Mouse (Mus musculus): ENCODE measurements around the gene Myl10.
A peak's percentile ranks its signal among the peaks of the same experiment; 100 is the strongest.
"Not testable (repeated sequence)": the region's sequence is repeated elsewhere in the genome, so short reads cannot be mapped to it uniquely, and the experiment has no call there.

Myl10 gene

DNA sequence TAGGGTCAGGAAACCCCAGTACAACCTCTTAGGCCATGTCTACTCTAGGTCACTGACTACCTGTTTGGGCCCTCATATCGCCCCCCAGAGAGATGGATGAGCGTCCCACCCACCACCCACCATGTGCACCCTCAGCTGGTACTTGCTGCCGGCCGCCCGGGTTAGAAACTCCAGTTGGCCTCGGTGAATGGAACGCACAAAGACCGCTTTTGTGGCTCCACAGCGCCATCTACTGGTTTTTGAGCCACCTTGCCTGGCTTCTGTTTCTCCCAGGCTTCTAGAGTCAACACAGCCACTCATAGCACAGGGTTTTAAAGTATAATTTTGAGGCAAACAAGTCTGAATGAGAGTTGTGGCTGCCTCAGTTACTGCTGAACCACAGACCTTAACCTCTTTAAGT is 13.9 kb downstream of the Myl10 start:
- DNase-seq: peak; percentile 52

DNA sequence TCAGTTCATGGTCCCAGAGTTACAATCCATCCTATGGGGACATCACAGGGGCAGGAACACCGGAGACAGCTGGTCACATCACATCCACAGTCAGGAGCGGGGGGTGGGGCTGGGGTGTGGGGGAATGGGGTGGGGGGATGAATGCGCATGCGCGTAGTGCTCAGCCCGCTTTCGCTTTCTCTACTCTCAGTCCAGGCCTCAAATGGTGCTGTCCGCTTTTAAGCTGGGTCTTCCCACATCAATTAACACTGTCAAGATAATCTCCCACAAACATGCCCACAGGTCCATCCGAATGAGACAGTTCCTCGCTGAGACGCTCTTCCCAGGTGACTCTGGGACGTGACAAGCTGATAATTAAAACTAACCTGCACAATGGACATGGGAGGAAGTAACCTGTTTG is 15.2 kb downstream of the Myl10 start:
- DNase-seq: no peak

DNA sequence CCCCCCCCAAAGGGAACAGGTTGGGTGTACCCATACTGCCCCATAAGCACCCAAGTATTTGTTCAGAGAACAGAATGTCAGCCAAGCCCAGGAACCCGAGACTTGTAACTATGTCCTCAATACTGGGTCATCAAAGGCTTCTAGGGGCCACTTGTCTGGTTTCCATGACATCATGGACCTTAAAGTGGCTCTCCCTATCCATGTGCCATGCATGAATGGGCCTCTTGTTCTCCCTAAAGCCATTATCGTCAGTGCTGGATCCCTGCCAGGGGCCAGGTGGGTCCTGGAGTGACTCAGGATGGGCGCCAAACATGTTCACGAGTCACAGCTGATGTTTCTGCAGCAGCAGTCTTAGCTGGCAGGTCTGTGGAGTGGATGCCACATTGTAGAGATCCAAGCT is 17.8 kb downstream of the Myl10 start:
- no peak for DNase-seq

DNA sequence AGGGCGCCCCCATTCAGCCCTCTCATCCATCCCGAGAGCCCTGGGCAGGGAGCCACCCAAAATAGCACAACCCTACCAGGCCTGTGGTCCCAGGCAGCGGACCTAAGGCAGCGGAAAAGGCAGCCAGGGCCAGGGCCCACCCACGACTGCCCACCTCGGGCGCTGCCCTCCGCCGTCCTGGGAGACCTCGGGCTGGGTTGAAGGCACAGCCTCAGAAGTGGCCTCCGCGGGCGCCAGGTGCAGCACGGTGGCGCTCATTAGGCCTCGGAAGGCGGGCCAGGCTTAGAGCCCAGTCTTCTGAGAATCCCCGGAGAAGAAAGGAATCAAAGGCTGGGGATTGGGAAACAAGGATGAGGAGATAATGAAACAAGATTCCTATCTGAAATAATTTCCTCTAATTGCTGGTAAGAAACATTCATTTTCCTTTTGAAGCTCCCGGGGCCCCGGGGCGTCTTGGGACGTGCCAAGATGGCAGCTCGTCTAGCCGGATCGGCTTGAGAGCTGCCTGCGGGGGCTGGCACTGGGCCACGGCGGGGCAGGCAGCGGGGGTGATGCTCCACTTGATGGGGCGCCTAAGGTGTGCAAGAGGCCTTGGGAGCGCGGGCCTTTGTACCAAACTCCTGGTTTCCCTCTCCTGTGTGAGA is 21.4 kb downstream of the Myl10 start:
- peak; percentile 26 for DNase-seq

DNA sequence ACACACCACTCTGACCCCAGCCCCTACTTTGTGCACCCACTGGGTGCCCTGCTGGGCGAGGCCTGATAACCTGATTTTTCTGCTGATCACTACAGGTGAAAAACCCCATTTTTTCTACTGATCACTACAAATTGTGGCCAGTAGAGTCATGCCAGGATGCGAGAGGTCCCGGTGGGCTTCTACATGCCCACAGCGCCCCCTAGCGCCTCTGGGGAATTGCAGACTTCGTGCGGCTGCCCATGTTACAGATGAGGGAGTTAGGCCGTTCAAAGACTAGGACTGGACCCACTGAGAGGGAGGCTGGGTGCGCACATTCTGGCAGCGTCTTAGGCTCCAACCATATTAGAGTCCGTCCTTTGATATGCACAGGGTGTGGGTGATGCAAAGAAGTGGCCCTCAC is 21.9 kb downstream of the Myl10 start:
- DNase-seq: peak; percentile 36

DNA sequence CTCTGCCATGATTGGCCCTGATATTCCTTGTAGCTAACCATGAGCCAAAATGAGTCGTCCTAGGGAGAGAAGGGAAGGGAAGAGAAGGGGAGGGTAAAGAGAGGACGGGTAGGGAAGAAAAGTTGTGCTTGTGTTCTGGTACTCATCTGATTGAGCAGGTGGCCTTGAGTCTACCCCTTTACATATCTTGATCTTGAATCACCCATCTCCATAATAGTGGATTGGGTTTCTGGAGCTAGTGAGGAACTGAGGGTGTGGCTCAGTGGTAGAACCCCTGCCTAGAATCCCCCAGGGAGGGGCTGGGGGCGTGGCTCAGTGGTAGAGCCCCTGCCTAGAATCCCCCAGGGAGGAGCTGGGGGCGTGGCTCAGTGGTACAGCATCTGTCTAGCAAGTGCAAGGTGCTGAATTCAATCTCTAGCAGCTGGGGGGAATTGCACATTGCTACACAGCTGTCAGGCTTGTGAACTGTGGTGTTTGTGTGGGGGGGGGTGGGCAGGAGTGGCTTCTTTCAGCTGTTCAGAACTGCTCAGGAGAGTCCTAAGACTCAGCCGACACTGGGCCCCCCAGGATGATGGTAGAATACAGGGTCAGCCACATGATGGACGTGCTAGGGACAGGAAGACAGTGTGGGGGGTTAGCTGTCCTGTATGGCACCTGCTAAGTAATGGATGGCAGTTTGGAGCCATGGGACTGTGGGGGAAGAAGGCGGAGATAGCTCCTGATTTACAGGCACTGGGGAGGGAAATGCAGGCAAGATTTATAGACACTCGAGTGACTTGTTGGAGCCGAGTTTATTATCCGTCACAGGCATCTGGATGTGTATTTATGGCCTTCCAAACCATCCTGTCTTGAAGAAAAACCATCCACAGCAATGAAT is 24.0 kb downstream of the Myl10 start:
- no peak for DNase-seq

DNA sequence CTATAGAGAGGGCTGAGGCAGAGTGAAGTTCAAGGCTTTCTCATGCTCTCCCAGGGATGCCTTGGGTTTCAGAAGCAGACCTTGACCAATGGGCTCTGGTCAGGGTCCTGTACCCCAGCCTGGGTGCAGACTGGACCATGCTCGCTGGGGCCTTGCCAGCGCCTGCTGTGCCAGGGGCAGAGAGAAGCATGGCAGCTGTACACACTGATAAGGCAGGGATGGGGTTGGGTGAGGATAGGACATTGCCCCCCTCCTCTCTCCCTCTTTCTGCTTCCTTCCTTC is 24.6 kb downstream of the Myl10 start:
- no peak for DNase-seq

DNA sequence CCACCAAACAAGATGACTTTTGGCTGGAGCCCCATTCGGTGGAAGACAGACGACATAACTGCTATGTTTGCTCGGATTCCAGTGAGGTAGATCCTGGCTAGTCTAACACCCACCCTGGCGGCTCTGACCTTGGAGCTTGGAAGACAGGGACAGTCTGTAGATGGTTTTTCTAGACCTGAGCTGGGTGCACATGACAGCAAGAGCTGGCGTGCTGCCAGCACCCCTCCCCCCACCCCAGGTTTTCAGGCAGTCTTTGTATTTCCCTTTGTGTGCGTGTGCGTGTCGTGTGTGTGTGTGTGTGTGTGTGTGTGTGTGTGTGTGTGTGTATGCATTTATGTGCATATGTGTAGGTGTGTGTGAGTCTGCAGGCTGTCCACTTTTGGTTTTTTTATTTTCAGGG is 25.7 kb downstream of the Myl10 start:
- no peak for DNase-seq

DNA sequence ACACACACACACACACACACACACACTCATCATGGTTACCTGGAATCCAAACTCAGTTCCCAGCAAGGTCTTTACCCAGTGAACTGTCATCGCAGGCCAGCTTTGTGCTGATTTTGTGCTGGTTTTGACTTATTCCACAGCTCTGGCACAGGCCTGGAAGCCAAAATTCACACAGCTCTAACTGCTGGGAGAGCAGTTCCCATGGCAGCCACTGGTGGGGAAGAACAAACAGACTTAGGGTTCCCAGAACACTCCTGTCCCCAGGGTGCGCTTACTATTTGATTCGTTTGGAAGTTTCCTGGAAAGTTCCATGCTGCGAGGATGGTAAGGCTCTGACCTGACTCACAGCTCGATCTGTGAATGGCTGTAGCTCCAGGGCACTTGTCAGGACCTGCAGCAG is 28.6 kb downstream of the Myl10 start:
- no peak for DNase-seq

DNA sequence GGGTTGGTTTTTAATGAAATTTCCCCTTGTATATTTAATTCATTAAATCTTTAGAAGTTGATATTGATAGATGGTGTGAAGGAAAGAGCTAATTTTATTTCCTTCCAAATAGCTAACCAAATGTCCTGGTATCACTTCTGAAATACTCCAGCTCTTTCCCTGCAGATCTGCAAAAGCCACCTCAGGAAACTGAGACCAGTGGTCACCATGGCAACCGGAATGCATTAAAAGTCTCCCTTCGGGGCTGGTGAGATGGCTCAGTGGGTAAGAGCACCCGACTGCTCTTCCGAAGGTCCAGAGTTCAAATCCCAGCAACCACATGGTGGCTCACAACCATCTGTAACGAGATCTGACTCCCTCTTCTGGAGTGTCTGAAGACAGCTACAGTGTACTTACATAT is 33.3 kb downstream of the Myl10 start:
- DNase-seq: not testable (repeated sequence)

DNA sequence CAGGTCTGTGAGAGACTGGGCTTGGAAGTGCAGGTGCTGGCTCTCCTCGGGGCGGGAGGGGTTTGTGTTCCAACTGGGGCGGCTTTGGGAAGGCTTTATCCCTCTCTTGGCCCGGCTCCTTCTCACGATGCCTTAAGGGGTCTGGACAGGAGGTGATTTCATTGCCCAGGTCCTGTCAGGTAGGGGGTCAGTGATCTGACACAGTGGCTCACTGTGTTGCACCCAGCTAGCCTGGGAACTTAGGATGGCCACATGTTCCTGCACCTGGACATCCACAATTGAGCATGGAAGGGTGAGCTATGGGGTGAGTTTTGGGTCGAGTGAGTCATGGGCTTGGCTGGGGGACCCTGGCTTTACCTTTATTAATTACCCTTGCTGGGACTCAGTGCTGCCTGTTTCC is 46.0 kb downstream of the Myl10 start:
- DNase-seq: no peak

DNA sequence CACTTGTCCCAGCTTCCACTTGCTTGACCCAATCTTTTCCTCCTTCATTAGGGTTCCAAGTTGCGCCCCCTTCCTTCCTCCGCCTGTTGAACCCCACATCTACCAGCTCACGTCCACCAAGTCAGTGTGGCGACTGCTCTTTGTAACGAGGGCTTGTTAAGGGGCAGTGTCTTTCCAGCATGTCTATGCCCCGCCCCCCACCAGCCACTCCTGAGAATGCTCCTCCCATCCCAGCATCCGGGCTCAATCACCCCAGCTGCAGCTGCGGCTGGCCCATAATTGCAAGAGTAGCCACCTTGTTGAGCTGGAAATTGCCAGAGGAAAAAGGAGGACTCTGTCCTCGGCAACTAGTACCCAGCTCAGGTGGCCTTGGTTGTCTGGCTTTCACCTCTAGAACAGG is 53.6 kb downstream of the Myl10 start:
- DNase-seq: no peak

Measured in cerebellum, adult 9-10 months (tissue).